Mouse (Mus musculus) liver, postnatal 0 days (tissue): Measurements from ENCODE around the gene Mettl16.

Experiments used
- CTCF ChIP-seq: sonication (generic); IDR thresholded peaks from 2 replicates; pipeline ENCODE4 v1.5.1; 2016; ENCODE audit warnings: antibody characterized with exemption, low read depth
- EP300 ChIP-seq: IDR thresholded peaks from 2 replicates; pipeline ENCODE4 v1.6.1; 2016; ENCODE audit warnings: antibody characterized with exemption, low read depth, mild to moderate bottlenecking

DNA sequence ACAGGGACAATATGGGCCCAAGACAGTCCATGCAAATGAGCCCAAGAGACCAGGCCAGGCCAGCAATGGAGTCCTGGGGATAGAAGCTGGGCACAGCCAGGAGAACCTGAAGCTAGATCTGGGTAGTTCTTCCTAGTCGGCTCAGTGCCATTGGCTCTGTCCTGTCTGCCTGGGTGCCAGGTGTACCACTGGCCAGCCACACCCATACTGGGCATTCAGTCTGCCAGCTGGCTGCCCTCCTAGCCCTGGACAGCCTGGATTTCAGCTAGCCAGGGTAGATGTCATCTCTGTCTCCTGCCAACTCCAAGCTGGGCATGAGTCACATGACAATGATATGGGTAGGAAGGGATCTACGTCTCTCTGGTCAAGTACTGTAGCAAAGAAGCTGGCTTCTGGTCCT is 96.6 kb downstream of the Mettl16 start:
- TF ChIP-seq CTCF (no peak), EP300 (no peak)
